Mouse (Mus musculus): ENCODE data around the gene Cst6. TPM values are rescaled to one million over a fixed set of nuclear protein-coding genes. Genes with fewer than 3 reads are reported as not detected.

Cst6 gene
- total and polyA plus RNA-seq, 2 experiments = not detected

DNA sequence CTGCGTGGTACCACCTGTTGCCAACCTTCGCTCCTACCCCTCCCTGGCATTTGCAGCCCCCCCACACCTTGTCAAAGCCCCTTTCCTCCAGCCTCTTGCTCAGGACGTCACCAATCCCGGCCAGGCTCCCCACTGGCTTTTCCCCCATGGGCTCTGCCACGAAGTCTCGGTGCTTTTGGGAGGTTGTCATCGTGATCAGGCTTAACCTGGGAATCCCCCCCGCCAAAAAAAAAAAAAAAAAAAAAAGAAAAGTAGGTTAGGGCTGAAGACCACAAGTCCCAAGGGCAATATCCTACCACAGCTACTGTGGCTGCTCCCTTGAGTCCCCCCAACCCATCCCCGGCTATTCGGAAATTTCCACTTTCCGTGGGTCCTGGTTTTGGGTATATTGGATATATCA, 16.4 kb upstream of the Cst6 start:
- no peaks in the 10 kb centered on the region for H3K27me3 ChIP-seq (ENCODE audit: control insufficient read depth, insufficient read depth, low read length)
- WGBS = 15% methylated on average over 11 of the region's 11 CpGs
- DNase-seq (ENCODE audit: extremely low read depth, low read depth, low spot score) = no peak
- H3K36me3 ChIP-seq (ENCODE audit: control insufficient read depth, insufficient read depth, low read length) = peaks cover 15% of the 10 kb centered on the region
- H3K4me3 ChIP-seq (ENCODE audit: insufficient read depth, low read depth, low read length) = peak overlapping the region; percentile 76
- H3K9ac ChIP-seq (ENCODE audit: low read depth, low read length) = peak overlapping the region; percentile 62
- no peak overlapping the region for H3K27ac ChIP-seq (replicated peaks; ENCODE audit: insufficient read depth, low read depth, low read length)
- TF ChIP-seq CTCF (IDR thresholded peaks at IDR 0.05; ENCODE audit: low read depth, low read length) (no peak), POLR2A (IDR thresholded peaks at IDR 0.05; ENCODE audit: extremely low read depth, insufficient read depth, low read length) (no peak)
- H3K4me1 ChIP-seq (ENCODE audit: control insufficient read depth, insufficient read depth, low read length) = peaks cover 5% of the 10 kb centered on the region; the same call in 1 of the 2 replicates
- peaks cover 6% of the 10 kb centered on the region; the same call in 1 of the 2 replicates for H3K79me2 ChIP-seq (ENCODE audit: control insufficient read depth, insufficient read depth, low read length)

DNA sequence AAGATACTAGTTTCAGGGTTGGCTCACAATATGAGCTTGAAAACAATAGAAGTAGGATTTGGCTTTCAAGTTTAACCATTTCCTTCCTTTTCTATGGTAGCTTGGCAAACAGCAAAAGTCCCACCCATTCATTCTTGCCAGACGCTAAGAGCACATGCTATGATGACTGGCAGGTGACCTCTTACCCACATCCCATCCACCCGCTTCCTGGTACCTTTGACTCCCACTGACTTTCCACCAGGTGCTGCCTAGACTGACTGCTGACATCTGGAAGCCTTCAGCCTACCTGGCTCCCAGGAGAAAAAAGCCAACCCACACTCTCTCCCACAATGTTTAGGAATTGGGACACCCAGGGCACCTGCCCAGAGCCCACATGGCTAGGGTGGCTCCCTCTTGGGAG, 14.8 kb upstream of the Cst6 start:
- 75% methylated on average over 2 of the region's 2 CpGs for WGBS

DNA sequence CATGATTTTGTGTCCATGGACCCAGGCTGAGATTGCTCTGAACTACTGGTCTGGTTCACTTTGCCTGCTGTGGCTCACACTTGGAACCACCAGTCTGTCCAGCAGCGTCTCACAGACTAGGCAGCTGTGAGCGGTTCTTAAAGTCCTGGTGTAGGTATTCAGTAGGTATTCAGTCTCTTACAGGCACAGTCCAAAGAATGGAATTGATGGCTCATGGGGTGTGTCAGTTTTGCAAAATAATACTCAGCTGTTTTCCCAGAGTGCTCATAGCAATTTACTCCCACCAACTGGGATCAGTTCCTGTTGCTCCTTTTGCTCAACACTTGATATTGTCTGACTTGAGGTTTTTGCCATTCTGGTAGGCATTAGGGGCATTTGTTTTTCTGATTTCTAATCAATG, 12.8 kb upstream of the Cst6 start:
- peaks cover 3% of the 10 kb centered on the region; the same call in 1 of the 2 replicates for H3K79me2 ChIP-seq (ENCODE audit: control insufficient read depth, insufficient read depth, low read length)
- H3K4me1 ChIP-seq (ENCODE audit: control insufficient read depth, insufficient read depth, low read length) = peaks cover 3% of the 10 kb centered on the region; the same call in 1 of the 2 replicates
- WGBS = 93% methylated on average over 2 of the region's 2 CpGs
- TF ChIP-seq POLR2A (IDR thresholded peaks at IDR 0.05; ENCODE audit: extremely low read depth, insufficient read depth, low read length) (no peak), CTCF (IDR thresholded peaks at IDR 0.05; ENCODE audit: low read depth, low read length) (no peak)
- H3K27me3 ChIP-seq (ENCODE audit: control insufficient read depth, insufficient read depth, low read length) = no peaks in the 10 kb centered on the region
- no peak overlapping the region for H3K9ac ChIP-seq (ENCODE audit: low read depth, low read length)
- H3K4me3 ChIP-seq (ENCODE audit: insufficient read depth, low read depth, low read length) = no peak overlapping the region
- H3K27ac ChIP-seq (replicated peaks; ENCODE audit: insufficient read depth, low read depth, low read length) = no peak overlapping the region
- DNase-seq (ENCODE audit: extremely low read depth, low read depth, low spot score) = no peak
- no peaks in the 10 kb centered on the region for H3K36me3 ChIP-seq (ENCODE audit: control insufficient read depth, insufficient read depth, low read length)

More for the DNA sequence above, 14.8 kb upstream of the Cst6 start:
- Histone ChIP-seq H3K9ac (ENCODE audit: low read depth, low read length) (no peak overlapping the region), H3K4me3 (ENCODE audit: insufficient read depth, low read depth, low read length) (no peak overlapping the region), H3K4me1 (ENCODE audit: control insufficient read depth, insufficient read depth, low read length) (peaks cover 5% of the 10 kb centered on the region; the same call in 1 of the 2 replicates), H3K79me2 (ENCODE audit: control insufficient read depth, insufficient read depth, low read length) (peaks cover 6% of the 10 kb centered on the region; the same call in 1 of the 2 replicates), H3K27me3 (ENCODE audit: control insufficient read depth, insufficient read depth, low read length) (no peaks in the 10 kb centered on the region), H3K36me3 (ENCODE audit: control insufficient read depth, insufficient read depth, low read length) (peaks cover 2% of the 10 kb centered on the region; the same call in 1 of the 2 replicates), H3K27ac (replicated peaks; ENCODE audit: insufficient read depth, low read depth, low read length) (no peak overlapping the region)
- no peak for DNase-seq (ENCODE audit: extremely low read depth, low read depth, low spot score)
- TF ChIP-seq POLR2A (IDR thresholded peaks at IDR 0.05; ENCODE audit: extremely low read depth, insufficient read depth, low read length) (no peak), CTCF (IDR thresholded peaks at IDR 0.05; ENCODE audit: low read depth, low read length) (no peak)

DNA sequence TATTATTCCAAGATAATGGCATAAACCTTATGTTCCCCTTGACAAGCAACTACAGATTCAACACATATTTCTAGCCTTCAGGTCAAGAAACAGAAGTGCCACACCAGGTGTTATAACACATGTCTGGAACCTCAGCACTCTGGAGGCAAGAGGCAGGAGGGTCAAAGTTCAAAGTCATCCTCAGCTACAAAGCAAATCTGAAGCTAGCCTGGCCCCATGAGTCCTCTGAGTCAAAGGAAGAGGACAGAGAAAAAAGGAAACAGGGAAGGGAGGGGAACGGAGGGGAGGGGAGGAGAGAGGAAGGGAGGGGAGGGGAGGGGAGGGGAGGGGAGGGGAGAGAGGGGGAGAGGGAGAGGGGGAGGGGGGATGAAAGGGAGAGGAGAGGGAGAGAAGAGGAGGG, 6.7 kb upstream of the Cst6 start:
- no peak overlapping the region for H3K27ac ChIP-seq (replicated peaks; ENCODE audit: insufficient read depth, low read depth, low read length)
- H3K79me2 ChIP-seq (ENCODE audit: control insufficient read depth, insufficient read depth, low read length) = no peaks in the 10 kb centered on the region
- H3K4me1 ChIP-seq (ENCODE audit: control insufficient read depth, insufficient read depth, low read length) = no peaks in the 10 kb centered on the region
- no CpG with 5 or more reads among the region's 1 CpGs for WGBS
- H3K27me3 ChIP-seq (ENCODE audit: control insufficient read depth, insufficient read depth, low read length) = no peaks in the 10 kb centered on the region
- TF ChIP-seq POLR2A (IDR thresholded peaks at IDR 0.05; ENCODE audit: extremely low read depth, insufficient read depth, low read length) = no peak
- no peak for TF ChIP-seq CTCF (IDR thresholded peaks at IDR 0.05; ENCODE audit: low read depth, low read length)
- H3K9ac ChIP-seq (ENCODE audit: low read depth, low read length) = no peak overlapping the region
- H3K36me3 ChIP-seq (ENCODE audit: control insufficient read depth, insufficient read depth, low read length) = no peaks in the 10 kb centered on the region
- DNase-seq (ENCODE audit: extremely low read depth, low read depth, low spot score) = no peak
- H3K4me3 ChIP-seq (ENCODE audit: insufficient read depth, low read depth, low read length) = no peak overlapping the region

DNA sequence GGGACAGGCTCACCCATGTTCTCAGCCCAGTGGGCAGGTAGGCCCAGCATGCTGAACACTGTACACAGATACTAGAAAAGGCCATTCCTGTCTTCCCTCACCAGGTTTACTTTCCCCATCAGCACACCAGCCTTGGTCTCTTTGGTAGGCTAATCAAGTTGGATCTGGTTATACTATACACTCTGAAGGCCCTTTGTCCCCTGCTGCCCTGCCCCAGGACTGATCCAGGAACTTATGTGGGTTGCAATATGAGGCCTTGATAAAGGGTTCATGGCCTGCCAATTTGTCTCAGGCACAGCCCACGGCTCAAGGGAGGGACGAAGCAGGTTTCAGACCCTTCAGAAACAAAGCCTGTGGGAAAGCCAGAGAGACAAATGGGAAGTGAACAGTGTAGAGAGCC, 4.2 kb upstream of the Cst6 start:
- 76% methylated on average over 2 of the region's 2 CpGs for WGBS
- TF ChIP-seq CTCF (IDR thresholded peaks at IDR 0.05; ENCODE audit: low read depth, low read length) = no peak
- no peak for TF ChIP-seq POLR2A (IDR thresholded peaks at IDR 0.05; ENCODE audit: extremely low read depth, insufficient read depth, low read length)
- no peak overlapping the region for H3K27ac ChIP-seq (replicated peaks; ENCODE audit: insufficient read depth, low read depth, low read length)
- H3K27me3 ChIP-seq (ENCODE audit: control insufficient read depth, insufficient read depth, low read length) = no peaks in the 10 kb centered on the region
- no peak overlapping the region for H3K4me3 ChIP-seq (ENCODE audit: insufficient read depth, low read depth, low read length)
- DNase-seq (ENCODE audit: extremely low read depth, low read depth, low spot score) = no peak
- no peak overlapping the region for H3K9ac ChIP-seq (ENCODE audit: low read depth, low read length)
- H3K4me1 ChIP-seq (ENCODE audit: control insufficient read depth, insufficient read depth, low read length) = peaks cover 3% of the 10 kb centered on the region; the same call in 1 of the 2 replicates
- no peaks in the 10 kb centered on the region for H3K79me2 ChIP-seq (ENCODE audit: control insufficient read depth, insufficient read depth, low read length)
- H3K36me3 ChIP-seq (ENCODE audit: control insufficient read depth, insufficient read depth, low read length) = no peaks in the 10 kb centered on the region
